Mouse (Mus musculus): ENCODE measurements at regions not wholly inside any gene's neighbourhood (a gene's known extent, or its start where the extent isn't known, plus 50 kb on each side); places are given as distances from the start of the nearest gene placed in this dataset.

DNA sequence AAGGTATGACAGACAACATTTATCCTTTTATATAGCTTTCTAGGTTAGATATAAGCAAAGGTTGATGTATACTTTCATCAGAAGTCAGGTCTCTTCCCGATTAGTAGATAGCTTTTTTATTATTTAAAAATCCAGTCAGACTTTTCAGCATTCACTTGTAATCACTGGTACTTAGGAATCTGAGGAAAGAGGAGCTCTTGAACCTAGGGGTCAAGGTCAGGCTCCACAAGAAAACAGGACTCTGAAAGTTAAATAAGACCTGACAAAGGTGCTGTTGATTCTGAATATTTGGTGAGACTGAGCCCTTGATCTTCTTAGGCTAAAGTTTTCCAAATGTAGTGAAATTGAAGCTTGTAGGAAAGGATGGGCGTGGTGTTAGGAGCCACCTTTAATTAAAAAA, 561.0 kb upstream of the A830018L16Rik start:
- no peak for TF ChIP-seq CTCF (IDR thresholded peaks at IDR 0.05; ENCODE audit: low read depth, low read length)
- TF ChIP-seq POLR2A (IDR thresholded peaks at IDR 0.05; ENCODE audit: insufficient read depth, low read length): no peak
- TF ChIP-seq EP300 (IDR thresholded peaks at IDR 0.05; ENCODE audit: insufficient read depth, low read depth, low read length): no peak

Data from ES-Bruce4 (cell line).